Mouse (Mus musculus) C2C12 (cell line): Measurements from ENCODE around the gene Pkn1.

ENCODE experiments used
- CTCF ChIP-seq: IDR thresholded peaks from one replicate; pipeline ENCODE4 v1.5.1; 2011; ENCODE audit not compliant: control insufficient read depth, insufficient read depth, insufficient read length
- MAX ChIP-seq: IDR thresholded peaks from one replicate; pipeline ENCODE4 v1.6.1; 2011; ENCODE audit warnings: mild to moderate bottlenecking, control low read depth

DNA sequence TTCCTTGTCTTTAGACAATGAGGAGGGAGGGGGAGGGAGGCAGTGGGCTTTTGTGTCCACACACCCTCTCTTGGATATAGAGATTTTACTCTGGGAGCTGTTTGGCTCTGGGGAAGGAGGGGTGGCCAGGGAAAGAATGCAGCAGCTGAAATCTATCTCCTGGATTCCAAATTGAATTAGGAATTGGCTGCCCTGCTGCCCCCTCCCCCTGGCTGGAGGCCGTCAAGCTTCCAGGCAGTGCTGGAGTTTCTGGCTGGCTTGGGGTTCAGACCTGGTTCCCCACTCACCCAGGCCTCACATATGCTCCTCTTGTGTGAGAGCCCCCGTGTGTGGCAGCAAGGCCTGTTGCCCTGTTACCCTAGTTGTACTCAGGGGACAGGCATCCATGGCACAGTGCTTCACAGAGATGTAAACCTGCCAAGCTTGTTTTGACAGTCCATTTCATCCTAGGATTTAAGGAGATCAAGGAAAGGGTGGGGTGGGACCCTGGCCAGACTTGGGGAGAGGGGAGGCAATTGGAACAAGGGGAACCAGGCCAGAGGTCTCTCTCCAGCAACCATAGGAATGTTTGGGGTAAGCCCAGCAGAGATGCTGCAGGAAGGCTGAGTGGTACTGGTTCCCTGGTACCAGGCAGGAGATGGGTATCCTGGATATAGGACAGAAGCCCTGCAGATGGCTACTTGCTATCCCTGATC is 33.9 kb downstream of the Pkn1 start:
- TF ChIP-seq CTCF = no peak
- no peak for TF ChIP-seq MAX
